Mouse (Mus musculus) heart, postnatal 4 days (tissue): ENCODE results near the gene Ppm1n. TPM values are rescaled to one million over a fixed set of nuclear protein-coding genes. Genes with fewer than 3 reads are reported as not detected.

ENCODE experiments used
- DNase-seq: peaks from one replicate; pipeline ENCODE4 v3.0.0; 2021
- total RNA-seq, 2 experiments: library from RNA; stranded (reverse); gene quantifications; 2 replicates each; pipeline ENCODE4 v1.2.3; 2021

The Ppm1n gene
- total RNA-seq, result under 1 TPM in 1 of 2 experiments, not detected in 1; 0.26 TPM

DNA sequence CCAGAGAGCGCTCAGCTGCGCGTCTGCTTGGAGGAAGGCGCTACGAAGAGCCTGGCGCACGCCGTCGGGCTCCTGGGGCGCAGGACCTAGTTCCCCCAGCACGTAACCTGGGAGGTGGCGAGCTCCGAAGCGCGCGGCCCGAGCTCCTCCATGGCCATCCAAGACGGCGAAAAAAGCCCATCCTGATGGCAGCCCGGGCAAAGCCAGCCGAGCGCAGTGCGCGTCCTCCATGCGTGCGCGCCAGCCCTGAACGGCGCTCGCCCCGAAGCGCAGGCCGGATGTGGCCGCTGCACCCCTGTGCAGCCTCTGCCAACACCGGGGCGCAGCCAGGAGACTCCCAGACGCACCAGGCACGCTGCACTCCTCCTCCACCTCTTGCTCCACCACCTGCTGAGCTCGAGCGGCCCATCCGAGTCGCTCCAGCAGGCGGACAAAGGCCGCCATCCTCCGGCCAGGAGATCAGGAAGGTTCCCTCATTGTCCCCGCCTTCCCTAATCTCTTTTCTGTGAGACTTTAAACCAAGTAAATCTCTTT, at the start of gene Ppm1n:
Ppm1n (minus strand) TSS at position 484 of the 534 bp plus-strand sequence.
- DNase-seq, result peak; percentile 23

- DNase-seq, result no peak
These were observed 48.6 kb upstream of the Ppm1n start for GRCm38 (mm10) chr7:19328425-19328824.

DNA sequence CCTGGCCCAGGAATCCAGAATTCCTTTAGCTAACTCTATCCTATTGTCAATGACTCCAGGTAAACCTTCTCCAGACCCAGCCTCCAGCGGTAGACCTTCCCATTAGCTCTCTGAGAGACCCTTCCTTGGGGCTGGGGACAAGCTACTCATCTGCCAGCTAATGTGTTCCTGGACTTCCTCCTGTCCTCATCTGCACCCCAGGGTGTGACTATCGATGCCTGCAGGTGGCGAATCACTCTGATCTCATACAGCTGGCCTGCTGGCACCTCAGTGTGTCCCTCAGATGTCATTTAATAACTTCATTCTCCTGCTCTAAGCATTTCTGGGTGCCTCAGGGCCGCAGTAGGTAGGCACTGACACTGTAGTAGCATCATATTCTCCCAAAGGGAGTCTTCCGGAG, 47.9 kb upstream of the Ppm1n start:
- DNase-seq, result no peak

DNA sequence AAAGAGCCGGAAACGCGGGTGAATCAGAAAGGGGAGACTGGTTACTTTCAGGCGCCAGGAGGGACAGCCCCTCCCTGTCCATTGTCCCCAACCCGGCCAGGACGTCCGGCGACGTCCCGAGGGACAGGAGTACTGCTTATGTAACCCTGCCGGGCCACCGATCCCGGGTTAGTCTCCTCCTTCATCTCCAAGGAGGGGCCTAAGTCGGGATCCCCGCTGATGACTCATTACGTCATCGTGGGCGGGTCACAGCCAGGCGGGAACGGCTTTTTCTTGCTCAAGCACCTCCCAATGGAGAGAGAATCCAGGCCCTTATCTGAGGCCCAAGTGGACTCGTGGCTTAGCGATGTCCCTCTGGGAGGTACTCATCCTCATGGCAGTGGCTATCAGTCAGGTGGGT, 47.3 kb upstream of the Ppm1n start:
- DNase-seq, result peak; percentile 95

GRCm38 (mm10) chr7:19326359-19326758, 46.5 kb upstream of the Ppm1n start:
- DNase-seq, result peak; percentile 96

DNA sequence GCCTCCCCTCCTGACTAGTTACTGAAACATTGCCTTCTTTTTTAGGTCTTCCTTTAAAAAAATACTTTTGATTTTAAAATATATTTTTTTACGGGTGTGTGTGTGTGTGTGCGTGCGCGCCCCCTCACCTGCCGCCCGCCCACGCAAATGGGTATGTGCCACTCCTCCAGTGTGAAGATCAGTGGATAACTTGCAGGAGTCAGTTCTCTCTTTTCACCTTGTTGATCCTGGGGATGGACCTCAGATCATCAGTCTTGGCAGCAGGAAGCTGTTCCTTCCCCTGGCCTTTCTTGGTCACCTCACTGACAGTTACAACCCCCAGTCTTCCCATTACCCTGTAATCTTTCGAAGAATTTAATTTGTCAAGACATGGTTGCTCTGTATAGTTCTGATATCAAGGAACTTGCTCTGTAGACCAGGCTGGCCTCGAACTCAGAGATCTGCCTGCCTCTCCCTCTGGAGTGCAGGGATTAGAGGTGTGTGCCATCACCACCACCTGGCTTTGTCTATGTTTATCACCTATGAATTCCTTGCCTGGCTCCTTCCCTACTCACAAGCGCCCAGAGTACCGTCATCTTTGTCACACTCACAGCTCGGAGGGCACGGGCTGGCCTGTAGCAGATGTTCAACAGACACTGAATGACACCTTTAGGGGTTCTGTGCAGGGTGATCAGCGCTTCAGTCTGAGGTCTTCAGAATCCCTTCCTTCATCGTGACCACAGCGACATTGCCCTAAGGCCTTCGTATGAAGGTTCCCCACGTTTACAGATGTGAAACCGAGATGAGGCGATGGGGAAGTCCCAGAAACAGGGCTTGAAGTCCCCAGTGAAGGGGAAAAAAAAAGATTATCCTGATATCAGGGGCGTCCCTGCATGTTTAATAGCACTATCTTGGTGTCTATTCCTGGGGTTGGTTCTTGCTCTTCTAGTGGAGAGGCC, 45.7 kb upstream of the Ppm1n start:
- no peak for DNase-seq

DNA sequence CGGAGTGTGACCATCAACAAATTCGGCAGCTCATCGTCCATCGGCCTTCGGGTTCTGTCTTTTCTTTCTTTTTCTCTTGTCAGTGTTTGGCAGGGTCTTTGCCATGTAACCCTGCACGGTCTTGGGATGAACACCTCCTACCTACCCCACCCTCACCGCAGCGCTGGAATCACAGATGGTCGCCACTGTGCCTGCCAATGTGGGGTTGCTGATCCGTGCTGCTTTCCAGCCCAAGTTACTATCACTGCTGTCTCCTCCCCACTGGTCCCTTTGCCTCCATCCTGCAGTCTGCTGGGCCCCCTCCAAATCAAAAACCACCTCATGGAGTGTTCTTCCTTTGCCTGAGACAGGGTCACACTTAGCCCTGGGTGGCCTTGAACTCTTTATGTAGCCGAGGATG, 44.4 kb upstream of the Ppm1n start:
- DNase-seq, result no peak

- DNase-seq, result no peak
These were observed 42.6 kb upstream of the Ppm1n start for GRCm38 (mm10) chr7:19322489-19322888.

GRCm38 (mm10) chr7:19321464-19321863, 41.6 kb upstream of the Ppm1n start:
- no peak for DNase-seq

- no peak for DNase-seq
These were observed 40.8 kb upstream of the Ppm1n start for GRCm38 (mm10) chr7:19320637-19321036.

- peak; percentile 97 for DNase-seq
These were observed 40.0 kb upstream of the Ppm1n start for GRCm38 (mm10) chr7:19319906-19320305.

DNA sequence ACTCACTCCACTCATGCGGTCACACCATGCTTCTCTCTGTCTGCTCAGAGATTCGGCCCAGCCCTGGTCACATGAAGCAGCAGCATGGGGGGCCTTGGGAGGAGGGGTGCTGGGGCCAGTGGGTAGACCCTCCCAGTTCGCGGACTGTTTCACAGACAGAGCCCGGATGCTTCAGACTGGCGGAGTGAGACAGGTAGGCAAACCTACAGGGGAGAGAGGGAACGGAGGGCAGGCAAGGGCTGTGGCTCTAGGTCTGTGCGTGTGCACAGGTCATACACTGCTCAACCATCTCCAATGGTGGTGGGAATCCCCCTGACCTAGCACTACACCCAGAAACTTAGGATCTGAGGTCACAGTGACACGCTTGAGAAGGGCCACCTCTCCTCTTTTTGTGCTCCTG, 39.6 kb upstream of the Ppm1n start:
- peak; percentile 52 for DNase-seq

DNA sequence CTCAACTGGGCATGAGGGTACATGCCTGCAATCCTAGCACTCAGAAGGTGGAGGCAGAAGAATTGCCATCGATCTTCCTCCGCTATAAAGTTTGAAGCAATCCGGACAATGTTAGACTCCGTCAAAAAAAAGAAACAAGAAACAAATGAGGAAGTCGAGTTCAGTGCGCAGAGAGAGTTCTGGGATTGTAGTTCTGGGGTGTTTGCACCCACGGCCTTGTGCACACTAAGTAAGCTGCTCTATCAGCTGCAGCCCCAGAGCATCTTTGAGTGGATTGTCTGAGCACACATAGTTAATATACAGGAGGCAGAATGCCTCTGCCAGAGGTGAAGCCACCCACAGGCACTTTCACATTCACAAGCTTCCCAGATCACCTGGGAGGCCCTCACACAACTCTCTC, 38.8 kb upstream of the Ppm1n start:
- no peak for DNase-seq

GRCm38 (mm10) chr7:19318201-19318600, 38.3 kb upstream of the Ppm1n start:
- no peak for DNase-seq

DNA sequence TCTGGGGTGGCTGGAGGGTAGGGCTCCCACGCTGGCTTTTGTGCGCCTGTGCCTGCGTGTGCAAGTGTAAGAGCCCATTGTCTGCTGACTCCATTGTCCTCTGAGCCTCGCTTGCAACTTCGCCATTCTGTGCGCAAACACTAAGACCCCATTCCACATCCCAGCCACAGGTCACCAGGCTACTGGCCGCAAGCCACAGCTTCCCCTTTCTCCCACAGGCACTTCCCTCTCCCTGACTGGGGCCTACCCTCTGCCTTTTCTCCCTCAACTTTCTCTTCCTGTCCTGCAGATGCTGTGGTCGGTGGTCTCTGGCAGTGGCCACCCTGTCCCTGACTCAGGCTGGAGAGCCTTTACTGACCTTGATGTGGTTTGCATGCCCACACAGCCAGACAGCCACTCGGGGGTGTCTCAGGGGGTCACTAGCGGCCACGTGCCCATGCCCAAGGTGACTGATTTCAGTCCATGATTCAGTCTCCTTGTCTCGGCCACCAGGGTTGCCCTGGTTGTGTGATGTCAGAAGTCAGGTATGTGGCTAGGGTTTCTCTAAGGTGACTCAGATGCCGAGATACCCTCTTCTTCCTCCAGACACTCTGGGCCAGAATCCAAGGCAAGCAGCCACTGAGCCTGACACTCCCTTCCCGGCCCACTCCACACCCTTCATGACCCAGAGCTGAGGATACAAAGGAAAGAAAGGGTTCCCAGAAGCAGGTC, 36.7 kb upstream of the Ppm1n start:
- DNase-seq, result peak; percentile 47

- DNase-seq, result no peak
These were observed 34.2 kb upstream of the Ppm1n start for GRCm38 (mm10) chr7:19314033-19314432.

DNA sequence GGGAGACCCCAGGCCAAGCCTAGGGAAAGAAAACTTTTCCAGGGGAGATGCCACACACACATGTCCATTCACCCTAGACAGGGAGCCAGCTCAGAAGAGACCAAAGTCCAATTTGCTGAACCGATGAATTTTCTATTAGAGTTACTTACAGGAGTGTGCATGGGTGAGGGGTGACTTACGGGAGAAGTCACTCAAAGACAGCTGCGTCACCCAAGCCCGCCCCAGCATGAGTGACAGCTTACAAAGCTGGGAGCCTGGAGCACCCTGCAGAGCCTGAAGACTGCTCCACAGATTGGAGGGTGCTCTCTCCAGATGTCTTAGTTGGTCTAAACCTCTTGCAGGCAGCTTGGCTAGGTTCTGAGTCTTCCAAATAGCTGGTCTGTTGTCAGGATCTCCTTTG, 32.1 kb upstream of the Ppm1n start:
- no peak for DNase-seq

DNA sequence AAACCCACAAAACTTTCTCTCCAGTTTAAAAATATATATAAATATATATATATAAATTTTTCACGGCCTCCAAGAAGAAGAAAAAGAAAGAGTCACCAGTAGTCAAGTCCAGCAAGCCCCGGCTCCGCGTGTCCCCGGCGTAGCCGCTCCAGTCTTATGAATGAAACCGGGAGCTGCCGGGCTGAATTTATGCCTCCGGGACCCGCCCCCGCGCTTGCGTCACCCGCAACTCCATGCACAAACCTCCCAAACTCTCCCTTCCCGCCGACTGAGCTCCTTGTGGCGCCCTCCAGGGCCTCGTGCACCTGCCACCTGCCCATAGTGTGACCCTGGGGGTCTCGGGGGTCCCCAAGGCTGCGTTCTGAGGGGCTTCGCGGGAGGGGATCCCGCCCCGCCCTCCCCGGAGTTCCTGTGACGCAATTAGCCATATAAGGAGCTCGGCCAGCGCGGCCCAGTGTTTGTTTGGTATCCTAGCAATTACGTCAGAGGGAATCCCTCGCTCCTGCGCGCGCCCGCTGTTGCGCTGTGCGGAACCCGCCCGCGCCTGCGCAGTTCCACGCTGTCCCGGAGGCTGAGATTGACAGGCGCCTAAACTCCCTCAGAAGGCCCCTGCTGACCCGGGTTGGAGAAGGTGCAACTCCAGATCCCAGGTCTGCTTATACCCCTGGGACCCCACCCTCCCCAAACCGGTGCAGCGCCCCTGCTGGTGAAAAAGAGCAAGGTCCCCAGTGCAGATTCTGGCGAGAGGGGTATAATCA, 30.2 kb upstream of the Ppm1n start, which contains the start of gene Fosb:
Fosb (minus strand) TSS at position 168 of the 758 bp plus-strand sequence.
- DNase-seq, result peak; percentile 97

DNA sequence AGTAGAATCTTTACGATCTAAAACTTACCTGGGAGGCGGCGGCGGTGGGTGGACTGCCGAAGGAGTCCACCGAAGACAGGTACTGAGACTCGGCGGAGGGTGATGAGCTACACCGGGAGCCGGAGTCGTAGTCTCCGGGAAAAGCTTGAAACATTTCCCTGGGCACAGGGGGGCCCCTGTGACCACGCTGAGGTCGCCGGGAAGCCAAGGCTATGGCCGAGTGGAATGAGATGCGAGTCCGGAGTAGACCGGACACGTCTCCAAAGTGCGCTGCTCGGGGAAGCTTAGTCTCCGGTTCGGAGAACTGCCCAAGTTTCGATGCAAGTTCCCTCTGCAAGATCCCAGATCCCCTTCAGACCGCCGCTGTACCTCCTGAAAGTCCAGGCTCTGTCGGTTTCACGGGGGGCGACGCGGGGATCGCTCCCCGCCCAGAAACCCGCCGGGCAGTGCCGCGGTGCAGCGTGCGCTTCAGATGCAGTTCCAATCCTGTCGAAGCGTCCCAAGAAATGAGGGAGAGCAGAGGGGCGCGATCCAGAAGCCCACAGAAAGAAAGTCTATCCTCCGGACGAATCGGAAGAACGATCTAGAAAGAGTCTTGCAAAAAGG, 29.5 kb upstream of the Ppm1n start:
- DNase-seq, result peak; percentile 29

DNA sequence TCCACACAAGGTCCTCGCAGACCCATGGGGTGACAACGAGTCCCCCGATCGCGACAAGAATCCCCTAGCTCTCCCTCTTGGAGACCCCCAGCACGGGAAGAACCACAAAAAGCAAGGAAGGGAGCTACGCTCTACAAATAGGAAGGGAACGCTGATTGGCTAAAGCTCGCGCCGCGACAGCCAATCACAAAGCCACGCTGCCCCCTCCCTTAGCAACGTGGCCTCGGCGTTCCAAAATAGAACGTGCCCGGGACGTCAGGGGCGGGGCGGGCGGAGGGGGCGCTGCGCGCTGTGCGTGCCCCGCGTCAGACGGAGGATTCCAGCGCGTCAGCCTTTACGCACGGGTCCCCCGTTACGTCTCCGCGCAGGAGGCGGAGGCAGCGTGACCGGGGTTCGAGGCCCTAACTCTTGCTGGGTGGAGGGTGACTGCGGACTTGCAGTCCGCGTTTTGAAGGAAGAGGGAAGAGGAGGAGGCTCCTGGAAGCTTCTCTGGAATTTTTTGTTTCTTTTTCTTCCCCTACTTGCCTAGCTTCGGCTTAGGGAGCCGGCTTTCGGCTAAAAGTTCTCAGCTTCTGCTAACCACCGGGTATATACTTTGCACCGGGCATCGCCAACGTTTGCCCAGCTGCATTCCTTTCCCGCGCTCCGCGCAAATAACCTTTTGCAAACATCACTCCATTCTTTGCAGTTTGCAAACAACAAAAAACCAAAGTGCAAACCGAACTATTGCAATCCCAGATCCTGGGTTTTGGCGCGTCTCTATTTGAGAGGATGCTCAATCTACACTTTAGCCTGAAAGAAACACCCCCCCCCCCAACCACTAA, 28.8 kb upstream of the Ppm1n start:
- DNase-seq, result peak; percentile 98
